Mouse (Mus musculus) midbrain, embryonic 14.5 days (tissue): ENCODE data around the gene Gm3854. TPM values are rescaled to one million over a fixed set of nuclear protein-coding genes. Genes with fewer than 3 reads are reported as not detected.

Source experiments
- ATAC-seq: fragments of 200-750 bp; cut with Nextera tagmentation; 2 replicates; pipeline ENCODE4 v1.8.0; 2017; ENCODE audit warnings: moderate number of reproducible peaks, moderate library complexity; ENCODE audit not compliant: low FRiP score, low TSS enrichment
- DNase-seq: peaks from one replicate; pipeline ENCODE4 v3.0.0-alpha.2; 2015
- H3K27ac ChIP-seq: fragments of 300-500 bp; sonication (generic); replicated peaks from 2 replicates; pipeline ENCODE4 v1.5.1; 2014; ENCODE audit warnings: mild to moderate bottlenecking, low read depth, low read length, moderate library complexity
- H3K27me3 ChIP-seq: fragments of 300-500 bp; sonication (generic); 2 replicates; pipeline ENCODE4 v1.6.1; 2014; ENCODE audit warnings: low read length, control low read depth, mixed read lengths; ENCODE audit not compliant: control insufficient read depth, insufficient read depth
- H3K36me3 ChIP-seq: fragments of 300-500 bp; sonication (generic); 2 replicates; pipeline ENCODE4 v1.6.1; 2014; ENCODE audit warnings: low read length, control low read depth; ENCODE audit not compliant: control insufficient read depth, insufficient read depth
- H3K4me1 ChIP-seq: fragments of 300-500 bp; sonication (generic); 2 replicates; pipeline ENCODE4 v1.6.1; 2014; ENCODE audit warnings: mild to moderate bottlenecking, antibody characterized with exemption, low read length, control low read depth; ENCODE audit not compliant: control insufficient read depth, insufficient read depth
- H3K4me2 ChIP-seq: fragments of 300-500 bp; sonication (generic); 2 replicates; pipeline ENCODE4 v1.6.1; 2014; ENCODE audit warnings: mild to moderate bottlenecking, low read length, moderate library complexity
- H3K4me3 ChIP-seq: fragments of 300-500 bp; sonication (generic); replicated peaks from 2 replicates; pipeline ENCODE4 v1.5.1; 2014; ENCODE audit warnings: low read depth, low read length
- H3K9ac ChIP-seq: fragments of 300-500 bp; sonication (generic); replicated peaks from 2 replicates; pipeline ENCODE4 v1.6.1; 2014; ENCODE audit warnings: mild to moderate bottlenecking, low read length, moderate library complexity
- H3K9me3 ChIP-seq: fragments of 300-500 bp; sonication (generic); 2 replicates; pipeline ENCODE4 v1.6.1; 2016; ENCODE audit warnings: low read length, control low read depth, mixed read lengths; ENCODE audit not compliant: control insufficient read depth
- WGBS: fragments of 180-500 bp; shearing (Covaris S2); extraction: QIAGEN DNeasy Blood & Tissue Kit; methylation state at CpG from one replicate; pipeline ENCODE4 v1.1.7; 2014; 5-methylcytosine and 5-hydroxymethylcytosine counted together
- polyA plus RNA-seq: library from polyadenylated mRNA; unstranded; fragments of >200 nt; fragmentation: Nextera tagmentation; extraction: Ambion mirVana; gene quantifications from 2 replicates; pipeline ENCODE4 v1.2.1, GENCODE M21; 2014

The Gm3854 gene
- polyA plus RNA-seq, 1 experiment from 2014 or later: 5.7 TPM

GRCm38 (mm10) chr7:6372993-6373392, 29.4 kb downstream of the Gm3854 start:
- H3K4me1 ChIP-seq: no peaks in the 10 kb centered on the region
- no peak overlapping the region for H3K27ac ChIP-seq
- no peak for DNase-seq
- H3K36me3 ChIP-seq: peaks cover 9% of the 10 kb centered on the region; the same call in 1 of the 2 replicates
- no peaks in the 10 kb centered on the region for H3K9me3 ChIP-seq
- 92% methylated on average over 3 of the region's 3 CpGs for WGBS
- no peak overlapping the region for H3K9ac ChIP-seq
- no peak overlapping the region for H3K4me3 ChIP-seq
- no peaks in the 10 kb centered on the region for H3K27me3 ChIP-seq
- ATAC-seq: no peak
- no peak overlapping the region for H3K4me2 ChIP-seq

- no peaks in the 10 kb centered on the region for H3K4me1 ChIP-seq
- no peak overlapping the region for H3K9ac ChIP-seq
These were observed 34.9 kb downstream of the Gm3854 start for GRCm38 (mm10) chr7:6378441-6378840.

GRCm38 (mm10) chr7:6381431-6381830, 37.9 kb downstream of the Gm3854 start:
- WGBS: 73% methylated on average over 2 of the region's 2 CpGs

More at GRCm38 (mm10) chr7:6378441-6378840, 34.9 kb downstream of the Gm3854 start:
- Histone ChIP-seq H3K4me2 (no peak overlapping the region), H3K4me3 (no peak overlapping the region), H3K27me3 (no peaks in the 10 kb centered on the region), H3K9me3 (no peaks in the 10 kb centered on the region), H3K27ac (no peak overlapping the region), H3K36me3 (peaks cover 21% of the 10 kb centered on the region; the same call in 1 of the 2 replicates)
- ATAC-seq (no peak), DNase-seq (no peak)
- WGBS: 87% methylated on average over 8 of the region's 8 CpGs

GRCm38 (mm10) chr7:6383044-6383455, 39.5 kb downstream of the Gm3854 start, which contains the start of gene Zfp28:
TSS of gene Zfp28 (plus strand) at chr7:6383295.
- DNase-seq (peak; percentile 98), ATAC-seq (peak; percentile 97)
- under 1% methylated on average over 28 of the region's 28 CpGs for WGBS
- Histone ChIP-seq H3K36me3 (peaks cover 19% of the 10 kb centered on the region; the same call in 1 of the 2 replicates), H3K27ac (peak within 1 kb of the TSS; percentile 63), H3K9me3 (no peaks in the 10 kb centered on the region), H3K27me3 (no peaks in the 10 kb centered on the region), H3K4me2 (peak within 1 kb of the TSS; percentile 84), H3K4me1 (peaks cover 9% of the 10 kb centered on the region), H3K9ac (peak within 1 kb of the TSS; percentile 76), H3K4me3 (peak within 1 kb of the TSS; percentile 69)

More at GRCm38 (mm10) chr7:6381431-6381830, 37.9 kb downstream of the Gm3854 start:
- Histone ChIP-seq H3K4me1 (peaks cover 9% of the 10 kb centered on the region), H3K4me3 (no peak overlapping the region), H3K27me3 (no peaks in the 10 kb centered on the region), H3K9ac (no peak overlapping the region), H3K9me3 (no peaks in the 10 kb centered on the region), H3K36me3 (peaks cover 16% of the 10 kb centered on the region; the same call in 1 of the 2 replicates), H3K27ac (no peak overlapping the region), H3K4me2 (no peak overlapping the region)
- no peak for DNase-seq
- ATAC-seq: no peak

- DNase-seq: no peak
- no peak overlapping the region for H3K27ac ChIP-seq
- peaks cover 9% of the 10 kb centered on the region for H3K4me1 ChIP-seq
- no peaks in the 10 kb centered on the region for H3K9me3 ChIP-seq
- peak overlapping the region; percentile 84 for H3K4me2 ChIP-seq
- no peak for ATAC-seq
- no peaks in the 10 kb centered on the region for H3K27me3 ChIP-seq
- H3K4me3 ChIP-seq: peak overlapping the region; percentile 69
- H3K36me3 ChIP-seq: peaks cover 14% of the 10 kb centered on the region; the same call in 1 of the 2 replicates
- 81% methylated on average over 8 of the region's 8 CpGs for WGBS
- H3K9ac ChIP-seq: peak overlapping the region; percentile 76
These were observed 40.5 kb downstream of the Gm3854 start for GRCm38 (mm10) chr7:6384011-6384410.

GRCm38 (mm10) chr7:6386995-6387394, 43.4 kb downstream of the Gm3854 start:
- peaks cover 36% of the 10 kb centered on the region for H3K36me3 ChIP-seq
- no peak for DNase-seq

GRCm38 (mm10) chr7:6388971-6389370, 45.4 kb downstream of the Gm3854 start:
- no peak for ATAC-seq
- Histone ChIP-seq H3K4me3 (no peak overlapping the region), H3K36me3 (peaks cover 51% of the 10 kb centered on the region)

More at GRCm38 (mm10) chr7:6386995-6387394, 43.4 kb downstream of the Gm3854 start:
- Histone ChIP-seq H3K4me2 (no peak overlapping the region), H3K27me3 (no peaks in the 10 kb centered on the region), H3K9ac (no peak overlapping the region), H3K27ac (no peak overlapping the region), H3K9me3 (no peaks in the 10 kb centered on the region), H3K4me1 (peaks cover 9% of the 10 kb centered on the region), H3K4me3 (no peak overlapping the region)
- 97% methylated on average over 8 of the region's 8 CpGs for WGBS
- no peak for ATAC-seq

GRCm38 (mm10) chr7:6389449-6389848, 45.9 kb downstream of the Gm3854 start:
- ATAC-seq: no peak
- Histone ChIP-seq H3K9me3 (no peaks in the 10 kb centered on the region), H3K4me2 (no peak overlapping the region), H3K4me3 (no peak overlapping the region), H3K27me3 (no peaks in the 10 kb centered on the region), H3K27ac (no peak overlapping the region), H3K9ac (no peak overlapping the region), H3K36me3 (peaks cover 56% of the 10 kb centered on the region), H3K4me1 (peaks cover under 1% of the 10 kb centered on the region; the same call in 1 of the 2 replicates)
- no peak for DNase-seq
- 74% methylated on average over 5 of the region's 5 CpGs for WGBS

More at GRCm38 (mm10) chr7:6388971-6389370, 45.4 kb downstream of the Gm3854 start:
- H3K27me3 ChIP-seq: no peaks in the 10 kb centered on the region
- no peaks in the 10 kb centered on the region for H3K9me3 ChIP-seq
- H3K9ac ChIP-seq: no peak overlapping the region
- no peak overlapping the region for H3K27ac ChIP-seq
- no peak for DNase-seq
- 88% methylated on average over 5 of the region's 5 CpGs for WGBS
- H3K4me2 ChIP-seq: no peak overlapping the region
- peaks cover 5% of the 10 kb centered on the region for H3K4me1 ChIP-seq
